Mouse (Mus musculus) neutrophil, adult 5-6 weeks (primary cell): ENCODE data around the gene Cdsn. TPM values are rescaled to one million over a fixed set of nuclear protein-coding genes. Genes with fewer than 3 reads are reported as not detected.
A peak's percentile ranks its signal among the peaks of the same experiment; 100 is the strongest.

Experiments used
- ATAC-seq: fragments of 151-379, 151-347 bp; 2 replicates; pipeline ENCODE4 v1.8.0; 2017; ENCODE audit warnings: mild to moderate bottlenecking, moderate TSS enrichment; ENCODE audit not compliant: insufficient number of reproducible peaks, poor library complexity, low FRiP score, severe bottlenecking; ENCODE audit errors: extremely low read depth
- total RNA-seq: library from RNA; stranded (forward); fragments of 200-1000 nt; gene quantifications from 2 replicates; pipeline ENCODE4 v1.2.3, GENCODE M21; 2017

Cdsn gene
- total RNA-seq, 1 experiment from 2014 or later = not detected

GRCm38 (mm10) chr17:35532360-35532759 lies 19.6 kb upstream of the Cdsn start:
- ATAC-seq = no peak

- ATAC-seq = no peak
Observed at GRCm38 (mm10) chr17:35532901-35533300, 19.0 kb upstream of the Cdsn start, which contains the start of gene Psors1c2. Gene Psors1c2, plus strand, starts transcription at chr17:35533201.

GRCm38 (mm10) chr17:35534343-35534742 lies 17.6 kb upstream of the Cdsn start:
- peak; percentile 80 for ATAC-seq

GRCm38 (mm10) chr17:35537421-35537820 lies 14.5 kb upstream of the Cdsn start:
- ATAC-seq = no peak

- ATAC-seq = no peak
Observed at GRCm38 (mm10) chr17:35538476-35538875, 13.5 kb upstream of the Cdsn start.

GRCm38 (mm10) chr17:35539540-35539939 lies 12.4 kb upstream of the Cdsn start:
- no peak for ATAC-seq

GRCm38 (mm10) chr17:35542761-35543411 lies 9.0 kb upstream of the Cdsn start:
- ATAC-seq = no peak

GRCm38 (mm10) chr17:35543412-35543861 lies 8.5 kb upstream of the Cdsn start:
- ATAC-seq = no peak

GRCm38 (mm10) chr17:35544001-35544400 lies 7.9 kb upstream of the Cdsn start:
- ATAC-seq = no peak

GRCm38 (mm10) chr17:35544680-35545079 lies 7.2 kb upstream of the Cdsn start:
- ATAC-seq = 0 out of 2 replicates have a peak, but pooled peaks have one; percentile 32

- ATAC-seq = no peak
Observed at GRCm38 (mm10) chr17:35547465-35547864, 4.5 kb upstream of the Cdsn start.

- no peak for ATAC-seq
Observed at GRCm38 (mm10) chr17:35548636-35549035, 3.3 kb upstream of the Cdsn start.

- no peak for ATAC-seq
Observed at GRCm38 (mm10) chr17:35549437-35550142, 2.3 kb upstream of the Cdsn start.

- ATAC-seq = no peak
Observed at GRCm38 (mm10) chr17:35550143-35550494, 1.8 kb upstream of the Cdsn start.

GRCm38 (mm10) chr17:35550871-35551270 lies 1.1 kb upstream of the Cdsn start:
- no peak for ATAC-seq

GRCm38 (mm10) chr17:35554321-35554720 lies 2.4 kb downstream of the Cdsn start:
- no peak for ATAC-seq

- no peak for ATAC-seq
Observed at GRCm38 (mm10) chr17:35554761-35555397, 3.0 kb downstream of the Cdsn start.

GRCm38 (mm10) chr17:35556186-35556765 lies 4.3 kb downstream of the Cdsn start:
- no peak for ATAC-seq

- no peak for ATAC-seq
Observed at GRCm38 (mm10) chr17:35556812-35557211, 4.9 kb downstream of the Cdsn start.

GRCm38 (mm10) chr17:35557351-35557750 lies 5.4 kb downstream of the Cdsn start:
- ATAC-seq = no peak
